ENCODE assay signal across 8 mouse cellular contexts in genomic region chr6:118561225-118561624, GRCm38 (mm10). TPM values are rescaled to one million over a fixed set of nuclear protein-coding genes. Genes with fewer than 3 reads are reported as not detected.
A peak's percentile ranks its signal among the peaks of the same experiment; 100 is the strongest.
DNase-seq lines count a peak whose midpoint lies in the region; ATAC-seq and TF ChIP-seq lines count a peak whose summit lies in the region.

No protein-coding gene starts in this region.

- no peak overlapping the region for H3K27ac ChIP-seq in kidney, embryonic 16.5 days (ENCODE audit: low read length)
- no peak overlapping the region for H3K27ac ChIP-seq in cortical plate, adult 2 months (ENCODE audit: insufficient read depth, low read length)
- no peak overlapping the region for H3K27ac ChIP-seq in hindbrain, postnatal 0 days
- no peak overlapping the region for H3K27ac ChIP-seq in midbrain, embryonic 16.5 days (ENCODE audit: low read length)

- H3K27me3 ChIP-seq in kidney, embryonic 16.5 days (ENCODE audit: insufficient read depth, low read length), result no peaks in the 10 kb centered on the region
- H3K27me3 ChIP-seq in hindbrain, postnatal 0 days (ENCODE audit: insufficient read depth, low read length), result no peaks in the 10 kb centered on the region
- no peaks in the 10 kb centered on the region for H3K27me3 ChIP-seq in midbrain, embryonic 16.5 days (ENCODE audit: control insufficient read depth, insufficient read depth, low read depth, low read length)

- peaks cover 5% of the 10 kb centered on the region; the same call in 1 of the 2 replicates for H3K4me1 ChIP-seq in kidney, embryonic 16.5 days (ENCODE audit: insufficient read depth, low read length)
- peaks cover 2% of the 10 kb centered on the region for H3K4me1 ChIP-seq in cortical plate, adult 2 months (ENCODE audit: control insufficient read depth, insufficient read depth, low read length)
- H3K4me1 ChIP-seq in hindbrain, postnatal 0 days (ENCODE audit: insufficient read depth, low read length), result peaks cover 7% of the 10 kb centered on the region; the same call in 1 of the 2 replicates
- peaks cover 29% of the 10 kb centered on the region for H3K4me1 ChIP-seq in midbrain, embryonic 16.5 days (ENCODE audit: control insufficient read depth, insufficient read depth, low read length)

- no peak for TF ChIP-seq CTCF in cortical plate, adult 2 months (IDR thresholded peaks at IDR 0.05; ENCODE audit: extremely low read depth, insufficient read depth, low read length)
- no peak for TF ChIP-seq CTCF in hindbrain, postnatal 0 days (IDR thresholded peaks at IDR 0.05; ENCODE audit: low read depth)

- peaks cover 28% of the 10 kb centered on the region for H3K36me3 ChIP-seq in kidney, embryonic 16.5 days (ENCODE audit: insufficient read depth, low read length)
- H3K36me3 ChIP-seq in hindbrain, postnatal 0 days (ENCODE audit: insufficient read depth, low read length), result peaks cover 27% of the 10 kb centered on the region; the same call in 1 of the 2 replicates
- H3K36me3 ChIP-seq in midbrain, embryonic 16.5 days (ENCODE audit: control insufficient read depth, insufficient read depth, low read length), result peaks cover 10% of the 10 kb centered on the region; the same call in 1 of the 2 replicates

- 78% methylated on average over 8 of the region's 8 CpGs for WGBS in kidney, embryonic 16.5 days
- 85% methylated on average over 8 of the region's 8 CpGs for WGBS in hindbrain, postnatal 0 days
- WGBS in midbrain, embryonic 16.5 days, result 83% methylated on average over 8 of the region's 8 CpGs

- H3K9ac ChIP-seq in kidney, embryonic 16.5 days (replicated peaks; ENCODE audit: low read length), result peak overlapping the region; percentile 88
- peak overlapping the region; percentile 70 for H3K9ac ChIP-seq in hindbrain, postnatal 0 days (replicated peaks; ENCODE audit: low read length)
- peak overlapping the region; percentile 87 for H3K9ac ChIP-seq in midbrain, embryonic 16.5 days (ENCODE audit: low read depth, low read length)

- DNase-seq in kidney, postnatal 14 days, result no peak
- no peak for DNase-seq in hindbrain, postnatal 0 days (ENCODE audit: low spot score)
- no peak for DNase-seq in right cerebral cortex, postnatal 10 days (ENCODE audit: low spot score in 2 of 2)
- no peak for DNase-seq in retina, embryonic 14.5 days (ENCODE audit: low spot score)
- DNase-seq in natural killer cell, adult 2 months (ENCODE audit: low spot score in 2 of 2), result no peak

- H3K4me2 ChIP-seq in kidney, embryonic 16.5 days (replicated peaks; ENCODE audit: low read depth, low read length), result peak overlapping the region; percentile 91
- H3K4me2 ChIP-seq in hindbrain, postnatal 0 days (ENCODE audit: low read depth, low read length), result peak overlapping the region; percentile 92
- peak overlapping the region; percentile 72 for H3K4me2 ChIP-seq in midbrain, embryonic 16.5 days (ENCODE audit: low read length)

- no peak for ATAC-seq in kidney, embryonic 16.5 days (ENCODE audit: low FRiP score, low TSS enrichment)
- no peak for ATAC-seq in hindbrain, postnatal 0 days
- ATAC-seq in midbrain, embryonic 16.5 days, result no peak

- peak overlapping the region; percentile 73 for H3K4me3 ChIP-seq in kidney, embryonic 16.5 days (ENCODE audit: low read length)
- peak overlapping the region; percentile 83 for H3K4me3 ChIP-seq in cortical plate, adult 2 months (ENCODE audit: insufficient read depth, low read length)
- H3K4me3 ChIP-seq in hindbrain, postnatal 0 days (ENCODE audit: low read length), result peak overlapping the region; percentile 76
- peak overlapping the region; percentile 84 for H3K4me3 ChIP-seq in midbrain, embryonic 16.5 days (ENCODE audit: low read depth, low read length)

- no peak for TF ChIP-seq POLR2A in cortical plate, adult 2 months (IDR thresholded peaks at IDR 0.05; ENCODE audit: extremely low read depth, insufficient read depth, low read length)

- no peaks in the 10 kb centered on the region for H3K9me3 ChIP-seq in kidney, embryonic 16.5 days (ENCODE audit: low read length)
- H3K9me3 ChIP-seq in hindbrain, postnatal 0 days (ENCODE audit: low read length), result no peaks in the 10 kb centered on the region
- no peaks in the 10 kb centered on the region for H3K9me3 ChIP-seq in midbrain, embryonic 16.5 days (replicated peaks; ENCODE audit: control insufficient read depth, low read length, poor library complexity, severe bottlenecking)

RNA-seq across cellular contexts. Expression of gene Ankrd26, which starts 0.8 kb away (rescaled TPM):
- 15.7 and 16.1 TPM in 2 replicates for polyA plus RNA-seq in kidney, embryonic 16.5 days (2015; fragmentation: Nextera tagmentation; extraction: Ambion mirVana)
- polyA plus RNA-seq in cortical plate, adult 2 months (2012; rRNA removed), result 7.0 and 7.1 TPM in 2 replicates
- total RNA-seq in hindbrain, postnatal 0 days (2014; rRNA removed), result 5.5 and 6.0 TPM in 2 replicates
- 12.5 and 13.5 TPM in 2 replicates for polyA plus RNA-seq in hindbrain, postnatal 0 days (2015; fragmentation: Nextera tagmentation; extraction: Ambion mirVana)
- 18.7 and 19.0 TPM in 2 replicates for polyA plus RNA-seq in midbrain, embryonic 16.5 days (2015; fragmentation: Nextera tagmentation; extraction: Ambion mirVana)
